Mouse (Mus musculus) central nervous system, embryonic 14 days (tissue): Measurements from ENCODE around the gene Chrnb1. TPM values are rescaled to one million over a fixed set of nuclear protein-coding genes. Genes with fewer than 3 reads are reported as not detected.

Experiments
- polyA plus RNA-seq: library from polyadenylated mRNA; depleted of rRNA; stranded (reverse); fragments of >200 nt; gene quantifications from 2 replicates; pipeline ENCODE4 v1.2.3, GENCODE M21; 2012; rRNA removed

Gene Chrnb1
- 2.9 and 12.3 TPM in 2 replicates for polyA plus RNA-seq

DNA sequence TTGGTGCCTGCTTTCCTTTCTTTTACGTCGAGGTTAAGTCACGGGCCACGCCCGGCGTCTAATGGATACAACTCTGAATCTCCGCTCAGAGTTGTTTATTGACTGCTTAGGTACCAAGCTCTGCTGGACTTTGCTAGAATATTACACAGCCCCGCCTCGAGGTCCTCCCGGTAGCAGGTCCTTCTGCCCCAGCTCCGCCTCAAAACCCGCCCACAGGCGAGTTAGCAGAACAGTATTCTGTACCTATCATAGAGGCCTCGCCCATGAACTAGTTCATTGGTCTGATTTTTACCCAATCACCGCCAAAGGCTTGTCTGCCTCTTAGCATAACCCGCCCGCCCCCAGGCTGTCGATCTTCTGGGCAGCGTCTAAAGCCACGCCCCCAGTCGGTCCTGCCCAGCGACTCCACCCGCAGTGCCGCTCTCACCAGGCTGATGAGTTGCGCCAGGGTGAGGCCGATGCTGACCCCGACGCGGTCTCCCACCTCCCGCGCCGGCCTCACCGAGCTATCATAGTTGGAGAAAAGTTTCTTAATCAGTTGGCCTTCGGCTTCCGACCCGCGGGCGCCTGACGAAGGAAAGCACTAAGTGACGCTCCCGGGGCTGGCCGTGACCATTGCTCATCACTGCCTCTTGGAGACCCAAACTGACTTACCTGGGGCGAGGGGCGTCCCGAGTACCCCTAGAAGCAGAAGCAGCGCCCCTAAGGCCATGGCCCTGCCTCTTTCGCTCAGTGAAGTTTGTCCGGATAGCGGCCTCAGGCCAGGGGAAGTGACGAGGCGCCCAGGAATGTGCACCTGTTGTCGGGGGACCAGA, at the start of gene Chrnb1:
TSS of gene Chrnb1 (minus strand) at position 776 of the 815 bp plus-strand sequence.

GRCm38 (mm10) chr11:69837952-69838713, 42.4 kb upstream of the Chrnb1 start, which contains the start of gene Tmem256:
Gene Tmem256 (plus strand): TSS chr11:69838514.

DNA sequence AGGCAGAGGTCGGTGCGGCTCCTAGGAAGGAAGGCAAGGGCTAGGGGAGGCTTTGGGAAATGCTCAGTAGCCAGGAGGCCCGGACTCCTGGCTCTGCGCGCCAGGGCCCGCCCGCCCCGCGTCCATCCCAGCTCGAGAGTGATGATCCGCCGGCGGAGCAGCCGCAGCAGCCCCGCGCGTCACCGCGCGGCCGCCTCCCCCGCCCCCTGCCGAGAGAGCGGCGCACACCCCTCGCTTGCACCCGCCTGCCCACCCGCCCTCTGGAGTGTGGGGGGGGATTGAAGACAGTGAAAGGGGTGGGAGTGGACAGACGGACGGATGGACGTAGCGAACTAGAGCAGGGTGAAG, 41.8 kb upstream of the Chrnb1 start, which contains the start of gene Nlgn2:
TSS of gene Nlgn2 (minus strand) at position 181 of the 348 bp plus-strand sequence.

DNA sequence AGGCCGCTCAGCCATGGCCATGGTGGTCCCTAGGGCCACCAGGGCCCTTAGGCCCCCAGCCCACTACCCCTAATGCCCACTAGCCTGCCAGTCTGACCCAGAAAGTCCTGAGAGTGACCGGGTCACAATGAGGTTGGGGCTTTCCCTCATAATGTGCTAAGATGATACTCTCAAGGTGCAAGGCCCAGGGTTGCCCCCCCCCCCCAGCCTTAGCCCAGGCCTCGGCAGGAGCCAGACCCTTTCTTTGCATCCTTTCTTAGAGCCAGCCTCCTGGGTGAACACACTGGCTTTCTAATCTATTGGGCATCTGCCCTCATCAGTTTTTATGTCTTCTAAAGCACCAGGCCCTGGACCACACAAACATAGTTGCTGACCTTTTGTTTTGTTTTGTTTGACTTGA, 26.3 kb upstream of the Chrnb1 start, which contains the start of gene Spem1:
TSS of gene Spem1 (minus strand) at position 101 of the 400 bp plus-strand sequence.

DNA sequence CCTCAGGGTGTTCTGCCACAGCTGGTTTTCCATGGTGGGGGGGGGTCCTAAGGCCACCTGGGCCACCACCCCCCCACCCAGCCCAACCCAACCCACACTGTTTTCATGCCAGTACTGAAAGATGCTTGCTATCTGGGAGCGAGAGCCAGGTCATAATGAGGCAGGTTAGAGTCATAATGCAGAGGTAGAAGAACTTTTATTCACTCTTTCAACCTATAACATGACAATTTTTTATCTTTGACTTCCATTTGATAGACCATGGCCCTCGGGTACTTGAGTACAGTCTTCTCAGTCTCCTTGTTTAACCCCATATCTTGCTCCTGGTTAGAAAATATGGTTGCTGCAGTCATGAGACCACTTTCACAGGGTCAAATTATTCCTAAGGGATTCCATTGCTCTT, 22.6 kb upstream of the Chrnb1 start, which contains the start of gene Spem2:
TSS of gene Spem2 (minus strand) at position 101 of the 400 bp plus-strand sequence.

DNA sequence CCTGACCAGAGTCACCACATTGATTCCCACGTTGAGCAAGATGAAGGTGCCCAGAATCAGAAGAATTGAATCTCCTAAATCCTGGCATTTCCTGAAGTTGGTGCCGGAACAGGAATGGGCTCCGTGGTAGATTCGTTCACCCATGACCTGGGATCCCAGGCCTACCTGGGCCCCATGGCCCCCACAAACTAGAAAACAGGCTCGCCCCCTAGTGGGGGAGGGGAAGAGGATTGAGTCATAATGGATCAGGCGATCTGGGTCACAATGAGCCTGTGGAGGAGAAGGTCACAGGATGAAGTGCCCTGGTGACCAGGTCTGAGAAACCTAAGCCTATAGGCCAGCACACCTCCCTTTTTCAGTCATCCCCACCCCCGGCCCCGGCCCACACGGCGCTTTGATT, 19.4 kb upstream of the Chrnb1 start, which contains the start of gene Gm39566:
TSS of gene Gm39566 (minus strand) at position 144 of the 400 bp plus-strand sequence.

GRCm38 (mm10) chr11:69804972-69805909, 9.5 kb upstream of the Chrnb1 start, which contains the start of gene Tmem102:
Gene Tmem102 (minus strand): TSS chr11:69805624.

GRCm38 (mm10) chr11:69801379-69801977, 5.7 kb upstream of the Chrnb1 start, which contains the start of gene Fgf11:
Gene Fgf11 (minus strand): TSS chr11:69801857.

DNA sequence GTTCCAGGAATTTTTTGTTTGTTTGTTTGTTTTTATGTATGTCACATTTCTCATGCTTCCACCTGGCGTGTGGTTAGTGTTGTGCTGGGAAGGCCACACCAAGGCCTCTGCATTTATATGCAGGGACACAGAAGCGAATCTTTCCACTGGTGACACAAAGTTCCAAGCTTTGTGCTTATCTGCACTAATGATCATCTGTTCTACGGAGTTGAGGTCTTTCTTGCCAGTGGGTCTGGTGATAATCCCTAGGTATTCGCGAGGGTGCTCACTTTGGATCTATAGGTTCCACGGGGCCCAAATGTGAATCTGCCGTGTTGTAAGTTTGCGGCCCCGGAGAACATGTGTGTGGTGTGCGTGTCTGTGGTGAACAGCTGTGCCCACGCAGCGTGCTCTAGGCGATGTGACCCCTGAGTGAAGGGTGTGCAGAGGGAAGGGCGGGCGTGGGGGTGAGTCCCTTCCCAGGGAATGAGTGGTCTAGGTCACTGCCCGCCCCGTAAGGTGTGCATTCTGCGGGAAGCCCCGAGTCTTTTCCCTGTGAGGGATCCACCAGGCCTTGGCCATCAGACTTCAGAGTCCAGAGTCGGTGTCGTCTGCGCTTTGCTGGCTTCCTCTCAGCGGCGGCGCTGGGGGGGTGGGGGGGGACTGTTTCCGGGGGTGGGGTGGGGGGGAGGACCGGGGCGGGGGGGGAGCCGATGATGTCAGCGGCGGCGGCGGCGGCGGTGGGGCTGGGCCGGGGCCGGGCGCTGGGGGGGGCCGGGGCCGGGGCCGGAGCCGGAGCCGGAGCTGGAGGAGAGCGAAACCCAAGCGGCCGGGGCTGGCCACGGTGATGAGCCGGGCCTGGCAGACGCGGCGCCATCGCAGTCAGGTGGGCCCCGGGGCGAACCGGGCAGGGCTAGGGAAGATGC, 30.3 kb downstream of the Chrnb1 start, which contains the start of gene Zbtb4:
TSS of gene Zbtb4 (plus strand) at position 692 of the 905 bp plus-strand sequence.

DNA sequence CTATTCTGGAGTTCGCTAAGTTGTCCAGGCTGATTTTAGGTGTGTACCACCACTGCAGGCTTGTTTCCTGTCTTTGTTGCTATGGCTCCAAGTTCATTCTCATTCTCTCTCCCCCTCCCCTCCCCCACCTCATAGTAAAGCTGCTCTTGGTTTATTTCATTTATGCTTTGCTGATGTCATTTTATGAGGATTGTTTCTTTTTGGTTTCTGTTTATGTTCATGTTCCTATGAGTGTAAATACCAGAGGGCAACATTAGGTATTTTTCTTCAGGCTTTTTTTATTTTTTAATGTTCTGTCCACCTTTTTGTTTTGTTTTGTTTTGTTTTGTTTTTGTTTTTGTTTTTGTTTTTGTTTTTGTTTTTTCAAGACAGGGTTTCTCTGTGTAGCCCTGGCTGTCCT, 33.9 kb downstream of the Chrnb1 start, which contains the start of gene Slc35g3:
TSS of gene Slc35g3 (minus strand) at position 101 of the 400 bp plus-strand sequence.

GRCm38 (mm10) chr11:69758478-69758970, 37.2 kb downstream of the Chrnb1 start, which contains the start of gene Polr2a:
Gene Polr2a (minus strand): TSS chr11:69758637.

Other genes starting within 250 kb of the Chrnb1 start
- 4.1 and 5.0 TPM in 2 replicates for gene Dnah2, start 246.8 kb downstream of the Chrnb1 start, polyA plus RNA-seq
- gene Efnb3, start 235.7 kb downstream of the Chrnb1 start, polyA plus RNA-seq: 144 and 154 TPM in 2 replicates
- gene Wrap53, start 215.7 kb downstream of the Chrnb1 start, polyA plus RNA-seq: 19.6 and 22.7 TPM in 2 replicates
- 118 TPM in 2 replicates for gene Trp53, start 215.6 kb downstream of the Chrnb1 start, polyA plus RNA-seq
- gene Atp1b2, start 190.0 kb downstream of the Chrnb1 start, polyA plus RNA-seq: 47.1 and 54.8 TPM in 2 replicates
- not detected in 2 replicates for gene Shbg, start 178.0 kb downstream of the Chrnb1 start, polyA plus RNA-seq
- gene Sat2, start 173.9 kb downstream of the Chrnb1 start, polyA plus RNA-seq: 18.7 and 19.4 TPM in 2 replicates
- 144 and 164 TPM in 2 replicates for gene Fxr2, start 163.0 kb downstream of the Chrnb1 start, polyA plus RNA-seq
- gene Sox15, start 140.6 kb downstream of the Chrnb1 start, polyA plus RNA-seq: 0.12 and 0.38 TPM in 2 replicates
- gene Mpdu1, start 133.3 kb downstream of the Chrnb1 start, polyA plus RNA-seq: 132 and 137 TPM in 2 replicates
- 9.8 and 10.6 TPM in 2 replicates for gene Cd68, start 129.8 kb downstream of the Chrnb1 start, polyA plus RNA-seq
- gene Eif4a1, start 123.5 kb downstream of the Chrnb1 start, polyA plus RNA-seq: 922 and 1,086 TPM in 2 replicates
- 152 and 154 TPM in 2 replicates for gene Senp3, start 113.9 kb downstream of the Chrnb1 start, polyA plus RNA-seq
- 0.74 and 1.5 TPM in 2 replicates for gene Tnfsf13, start 110.2 kb downstream of the Chrnb1 start, polyA plus RNA-seq
- gene Tnfsf12, start 100.1 kb downstream of the Chrnb1 start, polyA plus RNA-seq: 4.1 and 8.2 TPM in 2 replicates
- gene Tnfsfm13, start 99.8 kb downstream of the Chrnb1 start, polyA plus RNA-seq: 1.3 and 2.6 TPM in 2 replicates
- gene Polr2a, start 37.3 kb downstream of the Chrnb1 start, polyA plus RNA-seq: 59.4 and 63.8 TPM in 2 replicates
- gene Slc35g3, start 34.0 kb downstream of the Chrnb1 start, polyA plus RNA-seq: 0.84 and 1.1 TPM in 2 replicates
- gene Zbtb4, start 30.0 kb downstream of the Chrnb1 start, polyA plus RNA-seq: 9.7 and 10.8 TPM in 2 replicates
- gene Fgf11, start 5.9 kb upstream of the Chrnb1 start, polyA plus RNA-seq: 20.0 and 20.9 TPM in 2 replicates
- gene Tmem102, start 9.7 kb upstream of the Chrnb1 start, polyA plus RNA-seq: 0.17 and 0.46 TPM in 2 replicates
- gene Gm39566, start 19.4 kb upstream of the Chrnb1 start, polyA plus RNA-seq: not detected in 2 replicates
- gene Spem2, start 22.5 kb upstream of the Chrnb1 start, polyA plus RNA-seq: not detected in 2 replicates
- 1.5 and 2.1 TPM in 2 replicates for gene Spem1, start 26.2 kb upstream of the Chrnb1 start, polyA plus RNA-seq
- 125 and 136 TPM in 2 replicates for gene Nlgn2, start 41.8 kb upstream of the Chrnb1 start, polyA plus RNA-seq
- gene Tmem256, start 42.6 kb upstream of the Chrnb1 start, polyA plus RNA-seq: 203 and 228 TPM in 2 replicates
- gene Plscr3, start 50.4 kb upstream of the Chrnb1 start, polyA plus RNA-seq: 98.8 and 111 TPM in 2 replicates
- 0.05 and 0.81 TPM in 2 replicates for gene Tnk1, start 62.8 kb upstream of the Chrnb1 start, polyA plus RNA-seq
- gene Tmem95, start 82.1 kb upstream of the Chrnb1 start, polyA plus RNA-seq: not detected in 2 replicates
- 1.7 and 2.3 TPM in 2 replicates for gene Kctd11, start 85.5 kb upstream of the Chrnb1 start, polyA plus RNA-seq
- gene Acap1, start 99.6 kb upstream of the Chrnb1 start, polyA plus RNA-seq: 0.90 and 1.4 TPM in 2 replicates
- gene 2810408A11Rik, start 105.0 kb upstream of the Chrnb1 start, polyA plus RNA-seq: 11.9 and 13.9 TPM in 2 replicates
- gene Neurl4, start 105.1 kb upstream of the Chrnb1 start, polyA plus RNA-seq: 113 and 134 TPM in 2 replicates
- gene Gps2, start 117.9 kb upstream of the Chrnb1 start, polyA plus RNA-seq: 100 and 101 TPM in 2 replicates
- gene Eif5a, start 126.0 kb upstream of the Chrnb1 start, polyA plus RNA-seq: 830 and 831 TPM in 2 replicates
- gene Ybx2, start 139.9 kb upstream of the Chrnb1 start, polyA plus RNA-seq: 43.9 and 49.9 TPM in 2 replicates
- gene Slc2a4, start 152.2 kb upstream of the Chrnb1 start, polyA plus RNA-seq: 9.7 and 10.0 TPM in 2 replicates
- 0.27 and 3.1 TPM in 2 replicates for gene Cldn7, start 168.8 kb upstream of the Chrnb1 start, polyA plus RNA-seq
- gene Ctdnep1, start 185.2 kb upstream of the Chrnb1 start, polyA plus RNA-seq: 101 and 111 TPM in 2 replicates
- gene Elp5, start 186.6 kb upstream of the Chrnb1 start, polyA plus RNA-seq: 127 and 144 TPM in 2 replicates
- gene Gabarap, start 195.2 kb upstream of the Chrnb1 start, polyA plus RNA-seq: 521 and 610 TPM in 2 replicates
- 60.2 and 65.1 TPM in 2 replicates for gene Phf23, start 199.8 kb upstream of the Chrnb1 start, polyA plus RNA-seq
- 42.8 and 47.8 TPM in 2 replicates for gene Dvl2, start 204.7 kb upstream of the Chrnb1 start, polyA plus RNA-seq
- gene Acadvl, start 219.5 kb upstream of the Chrnb1 start, polyA plus RNA-seq: 45.6 and 50.3 TPM in 2 replicates
- 202 and 211 TPM in 2 replicates for gene Dlg4, start 221.0 kb upstream of the Chrnb1 start, polyA plus RNA-seq